Mouse (Mus musculus) heart, embryonic 15.5 days (tissue): Measurements from ENCODE around the gene Tcam1. TPM values are rescaled to one million over a fixed set of nuclear protein-coding genes. Genes with fewer than 3 reads are reported as not detected.

Experiments
- ATAC-seq: fragments of 200-750 bp; cut with Nextera tagmentation; replicated peaks from 2 replicates; pipeline ENCODE4 v1.8.0; 2017; ENCODE audit warnings: low read depth, moderate TSS enrichment; ENCODE audit not compliant: insufficient number of reproducible peaks, insufficient read depth, low FRiP score
- H3K27ac ChIP-seq: fragments of 300-500 bp; sonication (generic); 2 replicates; pipeline ENCODE4 v1.5.1; 2015; ENCODE audit warnings: mild to moderate bottlenecking, inconsistent platforms
- H3K27me3 ChIP-seq: fragments of 300-500 bp; sonication (generic); 2 replicates; pipeline ENCODE4 v1.6.1; 2015; ENCODE audit warnings: inconsistent platforms
- H3K36me3 ChIP-seq: fragments of 300-500 bp; sonication (generic); 2 replicates; pipeline ENCODE4 v1.6.1; 2015; ENCODE audit warnings: mild to moderate bottlenecking, inconsistent platforms
- H3K4me1 ChIP-seq: fragments of 300-500 bp; sonication (generic); replicated peaks from 2 replicates; pipeline ENCODE4 v1.6.1; 2015; ENCODE audit warnings: inconsistent platforms
- H3K4me2 ChIP-seq: fragments of 300-500 bp; sonication (generic); 2 replicates; pipeline ENCODE4 v1.6.1; 2015; ENCODE audit warnings: inconsistent platforms, mild to moderate bottlenecking, moderate library complexity
- H3K4me3 ChIP-seq: fragments of 300-500 bp; sonication (generic); 2 replicates; pipeline ENCODE4 v1.5.1; 2015; ENCODE audit warnings: mild to moderate bottlenecking, inconsistent platforms
- H3K9ac ChIP-seq: fragments of 300-500 bp; sonication (generic); 2 replicates; pipeline ENCODE4 v1.6.1; 2015; ENCODE audit warnings: mild to moderate bottlenecking, inconsistent platforms
- H3K9me3 ChIP-seq: fragments of 300-500 bp; sonication (generic); replicated peaks from 2 replicates; pipeline ENCODE4 v1.6.1; 2016; ENCODE audit warnings: inconsistent platforms
- WGBS: fragments of 180-500 bp; shearing (Covaris S2); methylation state at CpG from one replicate; pipeline ENCODE4 v1.1.7; 2015; ENCODE audit warnings: mixed read lengths; 5-methylcytosine and 5-hydroxymethylcytosine counted together
- polyA plus RNA-seq: library from polyadenylated mRNA; unstranded; fragments of >200 nt; fragmentation: Nextera tagmentation; extraction: Ambion mirVana; gene quantifications from 2 replicates; pipeline ENCODE4 v1.2.1, GENCODE M21; 2015

Gene Tcam1
- polyA plus RNA-seq, 1 experiment from 2014 or later = not detected

DNA sequence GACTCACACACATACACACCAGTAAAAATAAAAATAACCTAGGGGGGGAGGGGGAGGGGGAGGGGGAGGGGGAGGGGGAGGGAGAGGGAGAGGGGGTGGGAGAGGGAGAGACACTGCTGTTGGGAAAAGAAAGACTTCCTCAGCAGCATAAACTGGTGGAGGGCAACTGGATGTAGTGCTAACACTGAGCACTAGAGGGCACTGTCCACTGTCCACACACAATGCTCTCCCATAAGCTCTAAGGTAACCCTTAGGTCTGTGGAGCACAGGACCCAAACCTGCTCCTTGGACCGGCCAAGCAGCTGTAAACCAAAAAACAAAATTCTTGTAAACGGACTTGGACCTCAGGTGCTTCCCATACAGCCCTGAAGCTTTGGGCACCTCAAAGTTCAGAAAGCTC, 26.2 kb downstream of the Tcam1 start:
- ATAC-seq = no peak
- no peak overlapping the region for H3K4me2 ChIP-seq

DNA sequence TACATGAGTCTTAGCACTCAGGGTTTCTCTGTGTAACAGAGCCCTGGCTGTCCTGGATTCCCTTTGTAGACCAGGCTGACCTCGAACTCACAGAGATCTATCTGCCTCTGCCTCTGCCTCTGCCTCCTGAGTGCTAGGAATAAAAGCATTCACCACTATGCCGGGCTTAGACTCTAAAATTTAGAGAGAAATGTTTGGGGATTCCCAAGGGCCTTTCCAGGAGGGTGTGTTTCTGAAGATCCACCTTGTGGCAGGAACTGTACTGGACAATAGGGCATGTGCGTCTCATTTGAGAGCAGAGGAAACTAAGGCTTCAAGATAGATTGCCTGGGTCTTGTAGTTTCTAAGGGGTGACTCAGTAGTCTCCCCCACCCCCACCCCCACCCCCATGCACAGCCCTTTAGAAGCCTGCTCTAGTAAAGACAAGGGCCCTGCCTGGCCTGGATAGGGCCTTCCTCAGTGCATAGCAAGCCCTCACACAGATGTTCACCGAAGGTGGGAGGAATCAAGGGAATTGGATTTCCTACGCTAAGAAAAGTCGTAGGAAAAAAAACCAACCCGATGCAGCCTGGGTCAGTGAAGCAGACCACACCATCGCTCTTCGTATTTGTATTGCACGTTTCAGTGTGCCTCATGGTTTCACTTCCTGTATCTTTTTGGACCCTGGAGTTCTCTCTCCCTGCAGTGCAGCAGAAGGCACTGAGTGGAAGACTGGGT, 29.0 kb downstream of the Tcam1 start:
- no peaks in the 10 kb centered on the region for H3K36me3 ChIP-seq
- no peak for ATAC-seq
- WGBS = 75% methylated on average over 10 of the region's 10 CpGs
- H3K27me3 ChIP-seq = no peaks in the 10 kb centered on the region
- H3K4me3 ChIP-seq = no peak overlapping the region
- H3K27ac ChIP-seq = no peak overlapping the region
- no peaks in the 10 kb centered on the region for H3K9me3 ChIP-seq
- H3K9ac ChIP-seq = no peak overlapping the region
- no peaks in the 10 kb centered on the region for H3K4me1 ChIP-seq
- H3K4me2 ChIP-seq = no peak overlapping the region

More for the DNA sequence above, 26.2 kb downstream of the Tcam1 start:
- Histone ChIP-seq H3K9me3 (no peaks in the 10 kb centered on the region), H3K9ac (no peak overlapping the region), H3K4me3 (no peak overlapping the region), H3K36me3 (no peaks in the 10 kb centered on the region), H3K27me3 (no peaks in the 10 kb centered on the region), H3K4me1 (no peaks in the 10 kb centered on the region), H3K27ac (no peak overlapping the region)
- WGBS = 17% methylated on average over 2 of the region's 2 CpGs

GRCm38 (mm10) chr11:106306065-106306385, 29.6 kb downstream of the Tcam1 start:
- Histone ChIP-seq H3K27ac (no peak overlapping the region), H3K4me3 (no peak overlapping the region), H3K9me3 (no peaks in the 10 kb centered on the region), H3K9ac (no peak overlapping the region), H3K4me1 (no peaks in the 10 kb centered on the region), H3K36me3 (no peaks in the 10 kb centered on the region), H3K27me3 (no peaks in the 10 kb centered on the region), H3K4me2 (no peak overlapping the region)
- WGBS = 83% methylated on average over 3 of the region's 3 CpGs
- ATAC-seq = no peak

DNA sequence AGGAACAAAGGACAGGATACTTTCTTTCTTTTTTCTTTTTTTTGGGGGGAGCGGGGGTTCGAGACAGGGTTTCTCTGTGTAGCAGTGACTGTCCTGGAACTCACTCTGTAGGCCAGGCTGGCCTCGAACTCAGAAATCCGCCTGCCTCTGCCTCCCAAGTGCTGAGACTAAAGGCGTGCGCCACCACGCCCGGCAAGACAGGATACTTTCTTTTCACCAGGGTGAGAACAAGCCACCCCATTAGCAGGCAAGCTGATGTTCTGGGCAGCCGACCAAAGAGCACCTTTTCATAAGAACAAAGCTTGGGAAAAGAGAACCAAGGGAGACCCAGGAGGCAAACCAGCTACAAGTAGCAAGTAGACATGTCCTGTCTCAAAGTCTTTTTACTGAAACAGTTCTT, 30.3 kb downstream of the Tcam1 start:
- no peak overlapping the region for H3K4me3 ChIP-seq
- no peak for ATAC-seq
- no peak overlapping the region for H3K27ac ChIP-seq
- no peaks in the 10 kb centered on the region for H3K9me3 ChIP-seq
- no peaks in the 10 kb centered on the region for H3K27me3 ChIP-seq
- no peaks in the 10 kb centered on the region for H3K4me1 ChIP-seq
- no peak overlapping the region for H3K4me2 ChIP-seq
- no peaks in the 10 kb centered on the region for H3K36me3 ChIP-seq
- no peak overlapping the region for H3K9ac ChIP-seq
- WGBS = 85% methylated on average over 9 of the region's 9 CpGs

- Histone ChIP-seq H3K27me3 (no peaks in the 10 kb centered on the region), H3K4me2 (no peak overlapping the region), H3K9me3 (no peaks in the 10 kb centered on the region), H3K36me3 (no peaks in the 10 kb centered on the region), H3K4me3 (no peak overlapping the region), H3K4me1 (no peaks in the 10 kb centered on the region), H3K27ac (no peak overlapping the region), H3K9ac (no peak overlapping the region)
- 50% methylated on average over 5 of the region's 5 CpGs for WGBS
- no peak for ATAC-seq
Observed at GRCm38 (mm10) chr11:106307432-106307831, 31.0 kb downstream of the Tcam1 start.

- Histone ChIP-seq H3K4me1 (no peaks in the 10 kb centered on the region), H3K4me3 (no peak overlapping the region), H3K4me2 (no peak overlapping the region), H3K9me3 (no peaks in the 10 kb centered on the region), H3K36me3 (no peaks in the 10 kb centered on the region), H3K27ac (no peak overlapping the region), H3K27me3 (no peaks in the 10 kb centered on the region), H3K9ac (no peak overlapping the region)
- 74% methylated on average over 11 of the region's 11 CpGs for WGBS
- no peak for ATAC-seq
Observed at GRCm38 (mm10) chr11:106308162-106308561, 31.7 kb downstream of the Tcam1 start.

GRCm38 (mm10) chr11:106310123-106310522, 33.7 kb downstream of the Tcam1 start:
- no peaks in the 10 kb centered on the region for H3K36me3 ChIP-seq
- no peak overlapping the region for H3K27ac ChIP-seq
- 0 out of 2 replicates have a peak, but pooled peaks cover 2% of the 10 kb centered on the region for H3K4me1 ChIP-seq
- H3K4me3 ChIP-seq = no peak overlapping the region
- WGBS = 67% methylated on average over 5 of the region's 5 CpGs
- H3K9ac ChIP-seq = no peak overlapping the region
- no peak for ATAC-seq
- H3K4me2 ChIP-seq = no peak overlapping the region
- no peaks in the 10 kb centered on the region for H3K9me3 ChIP-seq
- H3K27me3 ChIP-seq = no peaks in the 10 kb centered on the region

DNA sequence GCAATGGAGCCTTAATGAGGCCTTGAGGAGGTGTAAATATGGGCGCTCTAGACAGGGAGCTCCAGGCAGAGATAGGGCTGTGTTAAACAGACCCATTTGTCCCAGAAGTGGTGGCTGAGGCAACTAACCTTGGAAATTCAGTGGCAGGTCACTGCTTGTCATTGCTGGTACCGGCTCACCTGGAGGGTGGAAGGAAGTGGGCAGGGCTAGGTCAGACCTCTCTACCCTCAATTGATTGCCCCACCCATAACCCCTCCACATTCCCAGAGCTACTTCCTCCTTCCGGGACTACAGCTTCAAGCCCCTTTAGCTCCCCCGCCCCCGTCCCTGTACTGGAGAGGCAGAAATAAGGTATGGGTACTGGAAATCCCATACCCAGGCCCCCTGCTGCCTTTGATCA, 37.1 kb downstream of the Tcam1 start:
- Histone ChIP-seq H3K9me3 (no peaks in the 10 kb centered on the region), H3K4me2 (0 out of 2 replicates have a peak overlapping the region, but pooled peaks have one; percentile 3)

DNA sequence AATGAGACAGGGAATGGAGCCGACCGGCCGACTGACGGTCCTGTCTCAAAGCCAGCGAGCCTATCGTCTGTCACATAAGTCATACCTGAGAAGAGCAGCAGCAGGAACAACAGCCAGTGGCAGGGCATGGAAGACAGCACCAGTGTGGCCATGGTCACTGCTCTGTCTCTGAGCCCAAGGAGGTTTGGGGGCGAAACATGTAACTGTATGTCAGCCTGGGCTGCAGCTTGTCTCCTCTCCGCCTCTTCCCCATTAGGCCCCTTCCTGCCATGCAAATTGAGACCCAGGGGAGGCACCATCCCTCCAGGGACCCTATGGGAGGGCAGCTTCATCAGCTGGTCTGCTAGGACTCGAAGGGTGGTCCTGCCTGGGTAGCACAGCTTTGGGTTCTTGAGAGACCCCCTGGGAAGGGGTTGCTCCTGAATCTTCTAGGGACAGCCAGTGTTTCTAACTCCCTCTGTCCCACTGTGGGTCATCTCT, 37.9 kb downstream of the Tcam1 start, which contains the start of gene Cd79b:
Gene Cd79b (minus strand): TSS at position 430 of the 480 bp plus-strand sequence.
- no peaks in the 10 kb centered on the region for H3K9me3 ChIP-seq
- H3K27ac ChIP-seq = no peak within 1 kb of the TSS
- no peaks in the 10 kb centered on the region for H3K27me3 ChIP-seq
- 66% methylated on average over 9 of the region's 9 CpGs for WGBS
- no peak for ATAC-seq
- H3K4me2 ChIP-seq = peak within 1 kb of the TSS; percentile 9; the same call in 1 of the 2 replicates
- no peaks in the 10 kb centered on the region for H3K36me3 ChIP-seq
- H3K9ac ChIP-seq = no peak within 1 kb of the TSS
- H3K4me3 ChIP-seq = no peak within 1 kb of the TSS; the same call in 1 of the 2 replicates
- peaks cover 7% of the 10 kb centered on the region for H3K4me1 ChIP-seq

More for the DNA sequence above, 37.1 kb downstream of the Tcam1 start:
- Histone ChIP-seq H3K27ac (no peak overlapping the region), H3K27me3 (no peaks in the 10 kb centered on the region), H3K36me3 (no peaks in the 10 kb centered on the region), H3K4me1 (peaks cover 2% of the 10 kb centered on the region; the same call in 1 of the 2 replicates), H3K9ac (no peak overlapping the region), H3K4me3 (no peak overlapping the region)
- 63% methylated on average over 5 of the region's 5 CpGs for WGBS
- ATAC-seq = no peak

GRCm38 (mm10) chr11:106316416-106316815, 39.9 kb downstream of the Tcam1 start:
- Histone ChIP-seq H3K9ac (no peak overlapping the region), H3K9me3 (no peaks in the 10 kb centered on the region), H3K4me1 (peaks cover 7% of the 10 kb centered on the region), H3K4me2 (no peak overlapping the region), H3K36me3 (no peaks in the 10 kb centered on the region), H3K4me3 (no peak overlapping the region), H3K27ac (no peak overlapping the region), H3K27me3 (no peaks in the 10 kb centered on the region)
- ATAC-seq = no peak
- 68% methylated on average over 1 of the region's 1 CpGs for WGBS

GRCm38 (mm10) chr11:106317801-106318200, 41.3 kb downstream of the Tcam1 start:
- Histone ChIP-seq H3K9ac (no peak overlapping the region), H3K4me2 (no peak overlapping the region), H3K27me3 (no peaks in the 10 kb centered on the region), H3K27ac (no peak overlapping the region), H3K9me3 (no peaks in the 10 kb centered on the region), H3K4me3 (no peak overlapping the region), H3K4me1 (peaks cover 7% of the 10 kb centered on the region), H3K36me3 (no peaks in the 10 kb centered on the region)
- 76% methylated on average over 7 of the region's 7 CpGs for WGBS
- ATAC-seq = no peak
